Mouse (Mus musculus): ENCODE measurements at regions not wholly inside any gene's neighbourhood (a gene's known extent, or its start where the extent isn't known, plus 50 kb on each side); places are given as distances from the start of the nearest gene placed in this dataset.
"Not testable (repeated sequence)": the region's sequence is repeated elsewhere in the genome, so short reads cannot be mapped to it uniquely, and the experiment has no call there.

- WGBS, result 69% methylated on average over 1 of the region's 1 CpGs
These were observed 124.9 kb downstream of the Fasl start for GRCm38 (mm10) chr1:161663351-161663750.

GRCm38 (mm10) chr1:161662241-161662640, 126.1 kb downstream of the Fasl start:
- H3K9ac ChIP-seq (ENCODE audit: low read length), result no peak overlapping the region
- 84% methylated on average over 2 of the region's 2 CpGs for WGBS

More at GRCm38 (mm10) chr1:161663351-161663750, 124.9 kb downstream of the Fasl start:
- no peak overlapping the region for H3K4me2 ChIP-seq (ENCODE audit: low read depth, low read length)
- H3K9ac ChIP-seq (ENCODE audit: low read length), result no peak overlapping the region
- H3K27ac ChIP-seq (ENCODE audit: low read length), result no peak overlapping the region
- H3K36me3 ChIP-seq (ENCODE audit: control insufficient read depth, insufficient read depth, low read length), result no peaks in the 10 kb centered on the region
- H3K9me3 ChIP-seq (replicated peaks; ENCODE audit: control insufficient read depth, low read length), result no peaks in the 10 kb centered on the region
- no peak for ATAC-seq (ENCODE audit: insufficient read depth, low FRiP score)
- no peaks in the 10 kb centered on the region for H3K27me3 ChIP-seq (ENCODE audit: control insufficient read depth, insufficient read depth, low read length)
- H3K4me3 ChIP-seq (replicated peaks; ENCODE audit: low read length), result no peak overlapping the region
- no peaks in the 10 kb centered on the region for H3K4me1 ChIP-seq (ENCODE audit: control insufficient read depth, insufficient read depth, low read length)

DNA sequence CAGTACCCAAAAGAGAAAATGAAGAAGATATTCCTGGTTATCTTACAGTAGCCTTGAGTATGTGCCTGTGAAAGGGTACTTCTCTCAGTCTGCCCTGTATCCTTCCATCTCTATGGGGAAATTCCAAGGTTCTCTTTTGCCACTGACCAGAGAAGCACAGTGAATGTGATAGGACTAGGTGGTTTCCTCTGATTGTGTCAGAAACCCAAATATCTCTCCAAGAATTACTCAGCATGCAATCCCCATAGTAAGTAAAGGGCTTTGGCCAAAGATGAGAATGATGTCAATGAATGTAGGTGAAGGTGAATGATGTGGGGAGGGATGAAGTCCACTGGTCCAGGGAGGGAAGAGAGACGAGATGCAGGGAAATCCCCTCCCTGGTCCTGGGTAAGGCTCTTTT, 130.8 kb downstream of the Fasl start:
- ATAC-seq (ENCODE audit: insufficient read depth, low FRiP score), result no peak
- Histone ChIP-seq H3K9ac (ENCODE audit: low read length) (no peak overlapping the region), H3K27ac (ENCODE audit: low read length) (no peak overlapping the region), H3K4me3 (replicated peaks; ENCODE audit: low read length) (no peak overlapping the region), H3K36me3 (ENCODE audit: control insufficient read depth, insufficient read depth, low read length) (no peaks in the 10 kb centered on the region), H3K27me3 (ENCODE audit: control insufficient read depth, insufficient read depth, low read length) (no peaks in the 10 kb centered on the region), H3K4me2 (ENCODE audit: low read depth, low read length) (no peak overlapping the region), H3K4me1 (ENCODE audit: control insufficient read depth, insufficient read depth, low read length) (no peaks in the 10 kb centered on the region), H3K9me3 (replicated peaks; ENCODE audit: control insufficient read depth, low read length) (no peaks in the 10 kb centered on the region)
- 71% methylated on average over 1 of the region's 1 CpGs for WGBS

More at GRCm38 (mm10) chr1:161662241-161662640, 126.1 kb downstream of the Fasl start:
- ATAC-seq (ENCODE audit: insufficient read depth, low FRiP score), result no peak
- H3K4me1 ChIP-seq (ENCODE audit: control insufficient read depth, insufficient read depth, low read length), result no peaks in the 10 kb centered on the region
- no peaks in the 10 kb centered on the region for H3K27me3 ChIP-seq (ENCODE audit: control insufficient read depth, insufficient read depth, low read length)
- no peak overlapping the region for H3K4me2 ChIP-seq (ENCODE audit: low read depth, low read length)
- H3K27ac ChIP-seq (ENCODE audit: low read length), result no peak overlapping the region
- H3K36me3 ChIP-seq (ENCODE audit: control insufficient read depth, insufficient read depth, low read length), result no peaks in the 10 kb centered on the region
- no peaks in the 10 kb centered on the region for H3K9me3 ChIP-seq (replicated peaks; ENCODE audit: control insufficient read depth, low read length)
- no peak overlapping the region for H3K4me3 ChIP-seq (replicated peaks; ENCODE audit: low read length)

DNA sequence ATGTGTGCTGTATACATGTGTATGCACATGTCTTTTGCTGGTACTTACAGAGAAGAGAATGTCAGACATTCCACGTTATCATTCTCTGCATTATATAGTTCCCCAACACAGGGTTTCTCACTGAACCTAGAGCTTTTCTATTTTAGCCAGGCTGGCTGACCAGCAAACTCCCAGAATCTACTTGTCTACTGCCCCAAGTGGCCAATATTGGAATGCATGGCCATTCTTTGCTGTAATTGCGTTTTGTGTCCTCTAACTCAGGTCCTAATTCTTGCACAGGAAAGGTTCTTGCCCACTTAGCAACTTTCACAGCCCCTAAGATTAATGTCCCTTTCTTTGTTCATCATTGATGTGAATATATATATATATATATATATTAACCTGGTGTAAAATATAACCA, 138.9 kb downstream of the Fasl start:
- WGBS, result 58% methylated on average over 2 of the region's 2 CpGs

GRCm38 (mm10) chr1:161632098-161632497, 137.6 kb downstream of the Tnfsf18 start:
- WGBS, result 75% methylated on average over 5 of the region's 5 CpGs
- no peak overlapping the region for H3K9ac ChIP-seq (ENCODE audit: low read length)
- no peaks in the 10 kb centered on the region for H3K27me3 ChIP-seq (ENCODE audit: control insufficient read depth, insufficient read depth, low read length)
- H3K4me1 ChIP-seq (ENCODE audit: control insufficient read depth, insufficient read depth, low read length), result no peaks in the 10 kb centered on the region
- no peak overlapping the region for H3K4me3 ChIP-seq (replicated peaks; ENCODE audit: low read length)
- H3K36me3 ChIP-seq (ENCODE audit: control insufficient read depth, insufficient read depth, low read length), result no peaks in the 10 kb centered on the region
- no peak overlapping the region for H3K4me2 ChIP-seq (ENCODE audit: low read depth, low read length)
- H3K9me3 ChIP-seq (replicated peaks; ENCODE audit: control insufficient read depth, low read length), result no peaks in the 10 kb centered on the region
- no peak for ATAC-seq (ENCODE audit: insufficient read depth, low FRiP score)
- H3K27ac ChIP-seq (ENCODE audit: low read length), result no peak overlapping the region

More for the DNA sequence above, 138.9 kb downstream of the Fasl start:
- Histone ChIP-seq H3K27ac (ENCODE audit: low read length) (no peak overlapping the region), H3K4me2 (ENCODE audit: low read depth, low read length) (no peak overlapping the region), H3K27me3 (ENCODE audit: control insufficient read depth, insufficient read depth, low read length) (no peaks in the 10 kb centered on the region), H3K4me1 (ENCODE audit: control insufficient read depth, insufficient read depth, low read length) (no peaks in the 10 kb centered on the region), H3K4me3 (replicated peaks; ENCODE audit: low read length) (no peak overlapping the region), H3K36me3 (ENCODE audit: control insufficient read depth, insufficient read depth, low read length) (no peaks in the 10 kb centered on the region), H3K9me3 (replicated peaks; ENCODE audit: control insufficient read depth, low read length) (no peaks in the 10 kb centered on the region), H3K9ac (ENCODE audit: low read length) (no peak overlapping the region)
- no peak for ATAC-seq (ENCODE audit: insufficient read depth, low FRiP score)

DNA sequence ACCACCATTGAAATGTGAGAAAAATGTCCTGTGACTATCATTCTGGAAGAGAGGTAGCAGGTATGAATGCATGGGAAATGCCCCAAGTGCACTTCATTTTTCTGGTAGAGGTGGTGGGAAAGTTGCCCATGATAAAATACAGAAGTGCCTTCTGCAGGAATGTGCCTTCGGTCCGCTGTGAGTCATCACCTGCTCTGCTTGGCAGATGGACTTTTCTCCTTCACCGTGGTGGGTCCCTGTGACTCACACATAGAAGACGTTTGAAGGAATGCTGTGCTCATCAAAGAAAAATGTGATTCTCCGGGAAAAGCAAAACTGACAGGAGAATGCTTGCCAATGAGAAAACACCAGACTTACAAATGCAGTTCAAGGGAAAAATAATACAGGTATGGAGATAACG, 126.8 kb downstream of the Tnfsf18 start:
- H3K4me3 ChIP-seq (replicated peaks; ENCODE audit: low read length), result no peak overlapping the region
- H3K27ac ChIP-seq (ENCODE audit: low read length), result no peak overlapping the region
- H3K27me3 ChIP-seq (ENCODE audit: control insufficient read depth, insufficient read depth, low read length), result no peaks in the 10 kb centered on the region
- 72% methylated on average over 6 of the region's 6 CpGs for WGBS
- no peak for ATAC-seq (ENCODE audit: insufficient read depth, low FRiP score)
- H3K36me3 ChIP-seq (ENCODE audit: control insufficient read depth, insufficient read depth, low read length), result no peaks in the 10 kb centered on the region
- H3K4me1 ChIP-seq (ENCODE audit: control insufficient read depth, insufficient read depth, low read length), result no peaks in the 10 kb centered on the region
- no peak overlapping the region for H3K9ac ChIP-seq (ENCODE audit: low read length)
- H3K4me2 ChIP-seq (ENCODE audit: low read depth, low read length), result no peak overlapping the region
- no peaks in the 10 kb centered on the region for H3K9me3 ChIP-seq (replicated peaks; ENCODE audit: control insufficient read depth, low read length)

GRCm38 (mm10) chr1:161614091-161614490, 119.6 kb downstream of the Tnfsf18 start:
- H3K36me3 ChIP-seq (ENCODE audit: control insufficient read depth, insufficient read depth, low read length); H3K4me2 ChIP-seq (ENCODE audit: low read depth, low read length); H3K4me1 ChIP-seq (ENCODE audit: control insufficient read depth, insufficient read depth, low read length); ATAC-seq (ENCODE audit: insufficient read depth, low FRiP score); H3K27ac ChIP-seq (ENCODE audit: low read length); H3K4me3 ChIP-seq (replicated peaks; ENCODE audit: low read length); H3K27me3 ChIP-seq (ENCODE audit: control insufficient read depth, insufficient read depth, low read length); H3K9ac ChIP-seq (ENCODE audit: low read length); H3K9me3 ChIP-seq (replicated peaks; ENCODE audit: control insufficient read depth, low read length): not testable (repeated sequence)
- 85% methylated on average over 6 of the region's 7 CpGs for WGBS

GRCm38 (mm10) chr1:161613658-161614057, 119.2 kb downstream of the Tnfsf18 start:
- H3K27me3 ChIP-seq (ENCODE audit: control insufficient read depth, insufficient read depth, low read length); H3K9ac ChIP-seq (ENCODE audit: low read length); H3K9me3 ChIP-seq (replicated peaks; ENCODE audit: control insufficient read depth, low read length); H3K4me1 ChIP-seq (ENCODE audit: control insufficient read depth, insufficient read depth, low read length); H3K27ac ChIP-seq (ENCODE audit: low read length); ATAC-seq (ENCODE audit: insufficient read depth, low FRiP score); H3K4me2 ChIP-seq (ENCODE audit: low read depth, low read length); H3K4me3 ChIP-seq (replicated peaks; ENCODE audit: low read length); H3K36me3 ChIP-seq (ENCODE audit: control insufficient read depth, insufficient read depth, low read length): not testable (repeated sequence)
- WGBS, result 92% methylated on average over 10 of the region's 10 CpGs

GRCm38 (mm10) chr1:161607446-161607845, 113.0 kb downstream of the Tnfsf18 start:
- Histone ChIP-seq H3K9ac (ENCODE audit: low read length) (no peak overlapping the region), H3K27ac (ENCODE audit: low read length) (no peak overlapping the region), H3K4me1 (ENCODE audit: control insufficient read depth, insufficient read depth, low read length) (no peaks in the 10 kb centered on the region), H3K9me3 (replicated peaks; ENCODE audit: control insufficient read depth, low read length) (no peaks in the 10 kb centered on the region), H3K27me3 (ENCODE audit: control insufficient read depth, insufficient read depth, low read length) (no peaks in the 10 kb centered on the region), H3K4me3 (replicated peaks; ENCODE audit: low read length) (no peak overlapping the region), H3K36me3 (ENCODE audit: control insufficient read depth, insufficient read depth, low read length) (no peaks in the 10 kb centered on the region), H3K4me2 (ENCODE audit: low read depth, low read length) (no peak overlapping the region)
- ATAC-seq (ENCODE audit: insufficient read depth, low FRiP score), result no peak
- 69% methylated on average over 4 of the region's 4 CpGs for WGBS

GRCm38 (mm10) chr1:161602150-161602549, 107.7 kb downstream of the Tnfsf18 start:
- H3K4me1 ChIP-seq (ENCODE audit: control insufficient read depth, insufficient read depth, low read length), result no peaks in the 10 kb centered on the region
- no peaks in the 10 kb centered on the region for H3K9me3 ChIP-seq (replicated peaks; ENCODE audit: control insufficient read depth, low read length)
- no peak overlapping the region for H3K4me2 ChIP-seq (ENCODE audit: low read depth, low read length)
- H3K27ac ChIP-seq (ENCODE audit: low read length), result no peak overlapping the region
- H3K27me3 ChIP-seq (ENCODE audit: control insufficient read depth, insufficient read depth, low read length), result no peaks in the 10 kb centered on the region
- H3K36me3 ChIP-seq (ENCODE audit: control insufficient read depth, insufficient read depth, low read length), result no peaks in the 10 kb centered on the region
- WGBS, result 74% methylated on average over 3 of the region's 3 CpGs
- no peak overlapping the region for H3K4me3 ChIP-seq (replicated peaks; ENCODE audit: low read length)
- no peak overlapping the region for H3K9ac ChIP-seq (ENCODE audit: low read length)
- no peak for ATAC-seq (ENCODE audit: insufficient read depth, low FRiP score)
